Mouse (Mus musculus): ENCODE results near the gene Tmem255b. TPM values are rescaled to one million over a fixed set of nuclear protein-coding genes. Genes with fewer than 3 reads are reported as not detected.
A peak's percentile ranks its signal among the peaks of the same experiment; 100 is the strongest.

Gene Tmem255b
- total RNA-seq, 1 experiment from 2014 or later = 1.8 TPM

DNA sequence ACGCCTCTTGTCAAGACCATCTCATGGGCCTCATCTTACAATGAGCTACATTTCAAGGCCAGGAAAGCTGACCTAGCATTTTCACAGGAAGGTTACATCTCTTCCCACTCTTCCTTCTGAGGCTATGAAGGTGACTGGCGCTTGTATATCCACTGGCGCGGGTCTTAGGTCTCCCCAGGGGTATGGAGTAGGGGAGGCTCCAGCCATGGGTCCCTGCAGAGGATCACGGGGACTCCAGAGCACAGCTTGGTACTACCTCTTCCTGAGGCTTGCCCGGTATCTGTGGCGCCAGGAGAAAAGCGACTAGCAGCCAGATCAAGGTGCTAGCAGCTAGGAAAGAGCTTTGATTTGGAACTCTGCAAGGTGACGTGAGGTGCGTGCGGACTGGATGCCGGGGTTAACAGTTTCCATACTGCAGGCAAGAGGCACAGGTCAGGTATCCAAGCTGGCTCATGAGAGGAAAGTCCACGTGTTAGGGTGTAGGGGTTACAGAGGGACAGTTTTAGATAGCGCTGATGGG is 56.6 kb downstream of the Tmem255b start:
- no peak for DNase-seq

- DNase-seq = peak; percentile 46
These were observed 57.4 kb downstream of the Tmem255b start for GRCm38 (mm10) chr8:13492198-13492995.

DNA sequence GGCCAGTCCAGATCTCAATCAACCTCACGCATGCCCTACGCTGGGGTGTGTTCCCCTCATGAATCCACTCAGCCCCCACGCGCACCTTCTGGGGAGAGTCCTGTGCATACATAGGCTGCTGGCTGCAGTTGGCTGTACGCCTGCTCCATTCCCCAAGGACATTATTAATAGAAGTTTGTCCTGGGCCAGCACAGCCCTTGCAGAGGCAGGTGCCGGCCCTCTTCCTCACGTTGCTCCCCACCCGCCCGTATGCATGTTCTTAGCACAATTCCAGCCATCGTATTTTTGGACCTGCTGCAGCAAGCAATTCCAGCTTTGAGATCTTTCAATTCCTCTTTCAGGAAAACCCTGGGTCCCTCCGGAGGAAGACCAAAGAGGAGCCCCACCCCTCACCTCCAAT is 58.0 kb downstream of the Tmem255b start:
- peak; percentile 34 for DNase-seq

GRCm38 (mm10) chr8:13493858-13494631 is 59.1 kb downstream of the Tmem255b start, which contains the start of gene Gas6:
Gene Gas6, minus strand, starts transcription at chr8:13494490.
- DNase-seq = peak; percentile 81

DNA sequence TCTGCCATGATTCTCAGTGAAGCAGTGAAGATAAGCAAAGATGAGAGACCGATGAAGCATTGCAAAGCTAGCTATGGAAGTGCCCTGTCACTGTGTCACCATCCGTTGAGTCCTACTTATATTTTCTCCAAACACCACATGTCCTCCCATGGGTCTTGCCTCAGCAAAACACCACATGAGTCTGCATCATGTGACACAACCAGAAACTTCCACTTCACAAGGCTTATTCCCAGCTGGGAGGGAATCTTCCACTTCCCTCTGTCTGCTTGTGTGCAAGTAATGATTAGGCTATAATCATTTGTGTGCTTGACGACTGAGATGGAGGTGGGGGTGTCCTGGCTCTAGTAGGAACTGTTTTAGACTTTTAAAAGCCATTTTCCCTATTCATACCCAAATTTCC is 66.2 kb downstream of the Tmem255b start:
- DNase-seq = no peak

DNA sequence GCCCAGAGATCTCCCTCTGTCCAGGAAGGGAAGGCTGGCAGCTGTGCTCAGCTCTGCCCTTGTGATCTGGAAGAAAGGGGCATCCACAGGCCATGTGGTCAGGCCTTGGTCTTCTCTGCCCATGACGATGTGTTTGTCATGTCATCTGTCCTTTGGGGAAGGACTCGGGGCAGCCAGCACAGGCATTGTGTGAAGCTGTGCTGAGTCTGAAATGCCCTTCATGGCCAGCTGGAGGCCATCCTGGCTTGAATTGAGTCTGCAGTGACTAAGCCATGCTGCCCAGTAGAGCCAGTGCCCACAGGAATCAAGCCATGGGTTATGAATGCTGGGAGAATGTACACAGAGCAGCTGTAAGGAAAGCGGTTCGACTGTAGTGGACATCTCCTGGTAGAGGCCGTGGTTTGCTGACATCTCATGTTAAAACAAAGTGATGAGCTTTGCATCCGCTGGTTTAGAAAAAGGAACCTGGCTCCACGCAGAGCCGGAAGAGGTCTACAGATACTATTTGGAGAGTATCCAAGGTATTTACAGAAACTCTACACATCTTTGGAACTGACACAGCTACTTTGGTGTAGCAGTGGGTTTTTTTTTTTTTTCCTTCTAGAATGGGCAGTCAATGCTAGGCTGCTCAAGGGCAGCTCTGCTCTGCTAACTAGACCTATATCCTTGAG is 69.1 kb downstream of the Tmem255b start:
- DNase-seq = peak; percentile 45

DNA sequence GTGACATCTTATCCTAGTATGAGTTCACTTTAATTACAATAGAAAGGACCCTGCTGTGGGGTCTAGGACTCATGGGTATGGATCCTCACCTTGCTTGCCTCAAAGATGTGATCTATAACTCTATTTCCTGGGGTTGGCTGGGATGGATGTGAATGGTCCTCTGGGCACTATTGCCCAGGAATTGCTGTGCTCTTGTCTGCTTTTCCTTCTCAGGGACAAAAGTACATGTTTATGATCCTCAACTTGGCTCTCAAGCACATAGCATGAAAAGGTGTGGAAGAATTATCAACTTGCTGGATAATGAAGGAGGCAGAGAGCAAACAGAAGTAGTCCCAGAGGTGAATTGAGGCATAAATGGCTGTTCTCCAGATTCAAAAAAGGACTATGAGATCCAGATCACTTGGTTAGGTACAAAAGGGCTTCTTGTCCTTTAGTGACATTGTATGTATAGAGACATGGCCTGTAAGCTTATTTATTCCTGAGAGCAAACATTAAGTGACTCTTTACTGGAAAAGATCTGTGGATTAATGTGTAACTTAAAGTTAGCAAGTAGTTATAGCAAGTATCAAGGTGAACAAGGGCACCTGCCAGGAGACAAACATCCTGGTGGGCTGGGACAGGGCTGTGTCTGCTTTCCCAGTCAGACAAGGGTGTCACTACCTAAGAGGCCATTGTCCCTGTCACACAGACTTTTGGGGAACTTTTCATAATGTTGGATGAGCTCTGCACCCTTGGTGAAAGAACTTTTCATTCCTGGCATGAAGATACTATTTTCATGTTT is 70.1 kb downstream of the Tmem255b start:
- no peak for DNase-seq

DNA sequence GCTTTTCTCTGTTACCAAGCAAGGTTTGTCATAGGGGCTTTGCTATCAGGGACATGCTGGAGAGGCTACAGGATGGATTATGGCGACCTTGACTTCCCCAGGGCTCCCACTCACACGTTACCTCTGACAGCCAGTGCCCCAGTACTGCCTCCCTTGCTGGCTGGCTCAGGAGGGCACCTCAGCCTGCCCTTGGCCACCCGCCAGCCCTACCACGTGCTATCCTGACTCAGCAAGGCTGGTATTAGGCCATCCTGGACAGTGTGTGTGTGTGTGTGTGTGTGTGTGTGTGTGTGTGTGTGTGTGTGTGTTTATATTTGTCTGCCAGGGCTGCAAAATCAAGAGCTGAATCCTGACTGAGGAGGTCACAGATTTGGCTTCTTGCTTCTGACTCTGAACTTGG is 71.9 kb downstream of the Tmem255b start:
- peak; percentile 99 for DNase-seq

DNA sequence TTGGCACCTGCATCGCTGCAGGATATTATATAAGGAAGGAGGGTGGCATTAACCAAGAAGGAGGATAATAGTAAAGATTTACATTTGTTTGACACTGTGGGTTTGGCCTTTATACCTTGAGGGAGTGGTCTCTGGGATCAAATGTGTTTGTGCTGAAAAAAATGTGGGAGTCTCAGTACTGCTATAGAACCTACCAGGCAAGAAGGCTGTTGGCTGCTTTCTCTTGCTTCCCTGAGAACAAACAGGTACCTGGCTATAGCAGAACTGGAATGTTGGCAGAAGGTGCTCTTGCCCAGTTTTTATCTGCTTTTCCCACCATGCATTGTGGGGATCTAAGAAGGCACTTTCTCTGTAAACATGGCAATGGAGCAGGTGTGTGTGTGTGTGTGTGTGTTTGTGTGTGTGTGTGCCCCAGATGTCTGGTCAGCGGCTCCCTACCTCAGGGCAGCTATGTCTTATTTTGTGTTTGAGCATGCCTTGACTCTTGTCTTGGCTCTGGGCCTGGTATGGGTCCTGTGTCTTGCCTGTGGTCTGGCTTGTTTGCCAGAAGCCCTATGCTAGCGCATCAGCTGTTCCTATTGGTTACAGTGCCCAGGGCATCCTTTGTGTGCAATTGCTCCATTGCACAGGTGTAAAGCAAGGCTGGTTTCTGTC is 72.4 kb downstream of the Tmem255b start:
- DNase-seq = no peak

DNA sequence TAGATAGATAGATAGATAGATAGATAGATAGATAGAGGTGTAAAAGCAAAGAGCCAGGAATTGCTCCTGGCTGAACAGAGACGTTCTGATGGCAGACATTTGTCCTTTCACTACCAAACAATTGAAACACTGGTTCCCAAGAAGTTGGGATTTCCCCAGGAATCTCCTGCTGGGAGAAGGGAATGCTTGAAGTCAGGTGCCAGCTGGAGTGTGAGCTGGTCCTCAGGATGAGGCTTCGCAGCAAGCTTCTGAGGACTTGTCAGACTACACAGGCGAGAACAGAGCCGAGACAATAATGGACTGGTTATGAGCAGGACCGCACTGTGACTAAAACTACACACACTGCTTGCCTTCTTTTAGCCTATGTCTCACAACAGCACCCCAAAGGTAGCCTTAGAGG is 77.0 kb downstream of the Tmem255b start:
- DNase-seq = no peak

DNA sequence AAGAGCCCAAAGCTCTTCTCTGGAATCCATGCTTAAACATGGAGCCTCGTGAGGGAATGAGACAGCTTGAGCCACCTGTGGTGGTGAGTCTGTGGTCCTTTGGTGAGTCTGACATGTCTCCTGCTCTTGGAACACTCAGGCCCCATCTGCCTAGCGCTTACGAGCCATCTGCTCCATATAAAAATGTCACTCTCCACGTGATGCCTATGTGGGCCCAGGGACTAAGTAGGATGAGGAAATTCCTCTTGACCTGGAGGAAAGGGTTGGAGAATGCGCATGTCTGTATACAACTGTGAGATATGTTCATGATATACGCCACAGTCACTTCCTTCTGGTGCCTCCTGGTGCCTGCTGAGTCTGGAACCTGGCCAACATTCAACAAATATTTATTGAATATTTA is 77.7 kb downstream of the Tmem255b start:
- no peak for DNase-seq

DNA sequence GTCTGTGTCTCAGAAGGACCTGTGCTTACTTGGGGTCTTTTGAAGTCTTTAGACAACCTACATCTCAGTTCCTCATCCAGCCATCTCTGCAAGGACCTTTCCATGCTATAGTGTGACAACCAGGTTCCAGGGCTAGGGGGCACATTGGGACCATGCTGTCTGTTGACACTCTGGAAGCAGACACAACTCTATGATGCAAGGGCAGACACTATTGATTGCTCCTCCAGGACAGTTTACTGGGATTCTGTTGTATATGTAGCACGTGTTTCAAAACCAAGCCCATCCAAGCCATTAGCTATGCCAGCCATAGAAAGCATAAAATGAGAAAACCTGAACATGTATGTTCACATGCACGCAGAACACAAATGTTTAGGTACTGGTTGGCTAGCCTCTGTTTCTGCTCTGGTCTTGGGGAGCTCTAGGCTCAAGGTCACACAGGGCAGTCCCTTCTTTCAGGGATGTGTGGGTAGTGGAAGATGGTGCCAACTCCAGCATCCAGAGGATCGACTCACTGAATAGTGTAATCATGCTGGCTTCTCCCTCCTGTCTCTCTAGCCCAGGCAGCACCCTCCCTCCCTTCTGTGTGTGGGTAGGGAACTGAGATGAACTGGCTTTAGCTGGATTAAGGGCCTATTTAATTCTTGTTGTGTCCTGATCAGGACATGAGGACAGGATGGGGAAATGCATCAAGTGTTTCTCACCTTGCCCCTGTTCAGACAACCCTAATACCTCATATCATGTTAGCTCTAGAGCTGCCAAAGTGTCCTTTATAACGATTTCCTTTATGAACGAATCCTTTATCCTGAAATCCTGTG is 78.8 kb downstream of the Tmem255b start:
- no peak for DNase-seq

DNA sequence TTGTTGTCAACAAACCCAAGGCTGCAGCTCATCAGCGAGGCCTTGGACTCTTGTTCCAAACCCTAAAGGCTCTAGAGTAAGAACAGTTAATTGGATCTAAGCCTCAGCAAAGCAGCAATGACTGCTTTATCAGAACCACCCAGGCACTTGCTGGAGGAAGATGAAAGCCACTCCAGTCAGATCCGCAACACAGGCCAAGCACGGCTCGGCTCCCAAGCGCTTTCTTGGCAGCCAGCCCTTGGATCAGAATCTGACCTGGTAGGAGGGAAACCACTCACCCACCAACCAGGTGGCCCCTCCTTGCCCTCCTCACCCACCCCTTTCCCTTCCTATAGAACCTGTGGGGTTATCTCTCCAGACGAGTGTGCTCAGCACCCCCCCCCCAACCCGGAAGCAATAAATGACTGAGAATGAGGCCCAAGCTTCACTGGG is 81.0 kb downstream of the Tmem255b start:
- peak; percentile 69 for DNase-seq

- no peak for DNase-seq
These were observed 81.7 kb downstream of the Tmem255b start for GRCm38 (mm10) chr8:13516728-13517127.

DNA sequence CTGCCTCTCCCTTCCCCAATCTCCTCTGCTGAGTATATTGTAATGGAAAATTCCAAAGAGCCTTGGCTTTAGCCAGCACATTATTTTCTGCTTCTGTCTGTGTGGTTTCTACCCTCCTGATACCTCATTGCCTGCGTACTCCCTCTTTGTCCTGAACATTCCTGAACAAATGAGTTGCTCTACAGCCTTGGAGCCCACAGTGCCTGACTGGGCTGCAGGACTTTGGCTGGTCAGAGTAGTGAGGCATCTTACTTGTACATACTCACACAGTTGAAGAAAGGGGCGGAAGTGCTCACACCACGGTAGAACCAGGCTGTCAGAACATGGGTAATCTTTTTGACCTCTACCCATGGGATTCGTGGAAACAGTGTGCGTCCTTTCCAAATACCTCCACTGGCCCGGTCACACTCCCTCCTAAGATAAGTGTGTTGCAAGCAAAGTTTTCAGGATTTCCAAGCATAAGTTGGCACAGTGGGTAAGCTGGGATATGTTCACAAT is 82.3 kb downstream of the Tmem255b start:
- no peak for DNase-seq

Other genes starting within 250 kb of the Tmem255b start
- gene Grtp1, start 234.6 kb upstream of the Tmem255b start, total RNA-seq (2021) = 14.8 and 22.1 TPM in 2 replicates
- gene Adprhl1, start 181.0 kb upstream of the Tmem255b start, total RNA-seq (2021) = 1.4 and 1.7 TPM in 2 replicates
- 29.1 and 36.5 TPM in 2 replicates for gene Dcun1d2, start 147.1 kb upstream of the Tmem255b start, total RNA-seq (2021)
- 24.8 and 32.5 TPM in 2 replicates for gene Tmco3, start 147.0 kb upstream of the Tmem255b start, total RNA-seq (2021)
- 56.6 and 63.8 TPM in 2 replicates for gene Tfdp1, start 96.4 kb upstream of the Tmem255b start, total RNA-seq (2021)
- not detected in 2 replicates for gene Atp4b, start 38.4 kb upstream of the Tmem255b start, total RNA-seq (2021)
- not detected in 2 replicates for gene Grk1, start 30.1 kb upstream of the Tmem255b start, total RNA-seq (2021)
- 99.3 and 166 TPM in 2 replicates for gene Gas6, start 59.3 kb downstream of the Tmem255b start, total RNA-seq (2021)
- gene 1700029H14Rik, start 127.3 kb downstream of the Tmem255b start, total RNA-seq (2021) = not detected in 2 replicates
- 39.2 and 63.9 TPM in 2 replicates for gene Rasa3, start 242.4 kb downstream of the Tmem255b start, total RNA-seq (2021)